Mouse (Mus musculus) cerebellum, adult 18-20 months (tissue): Measurements from ENCODE around the gene Senp7.
A peak's percentile ranks its signal among the peaks of the same experiment; 100 is the strongest.

Source experiments
- DNase-seq, 2 experiments: peaks; one replicate each; pipeline ENCODE4 v3.0.0; 2021

The Senp7 gene

GRCm38 (mm10) chr16:56139921-56140320 is 91.8 kb downstream of the Senp7 start:
- DNase-seq = no peak

GRCm38 (mm10) chr16:56144876-56145555 is 96.9 kb downstream of the Senp7 start:
- DNase-seq = no peak

GRCm38 (mm10) chr16:56147679-56148078 is 99.5 kb downstream of the Senp7 start:
- DNase-seq = no peak

- DNase-seq = no peak
Observed at GRCm38 (mm10) chr16:56163466-56163865, 115.3 kb downstream of the Senp7 start.

GRCm38 (mm10) chr16:56170247-56170646 is 122.1 kb downstream of the Senp7 start:
- DNase-seq = no peak

- peak; percentile 16 to 30 for DNase-seq
Observed at GRCm38 (mm10) chr16:56175867-56176581, 127.9 kb downstream of the Senp7 start.

- no peak for DNase-seq
Observed at GRCm38 (mm10) chr16:56186863-56187262, 138.7 kb downstream of the Senp7 start.

- no peak for DNase-seq
Observed at GRCm38 (mm10) chr16:56188198-56188597, 140.1 kb downstream of the Senp7 start.

GRCm38 (mm10) chr16:56204051-56204450 is 155.9 kb downstream of the Senp7 start, which contains the start of gene Impg2:
Impg2 (plus strand) TSS chr16:56204313.
- DNase-seq = no peak

- DNase-seq = no peak
Observed at GRCm38 (mm10) chr16:56212740-56213139, 164.6 kb downstream of the Senp7 start.

GRCm38 (mm10) chr16:56227686-56228085 is 179.5 kb downstream of the Senp7 start:
- no peak for DNase-seq

- no peak for DNase-seq
Observed at GRCm38 (mm10) chr16:56229455-56229854, 181.3 kb downstream of the Senp7 start.

- no peak for DNase-seq
Observed at GRCm38 (mm10) chr16:56231300-56231699, 183.2 kb downstream of the Senp7 start.

GRCm38 (mm10) chr16:56232736-56233135 is 184.6 kb downstream of the Senp7 start:
- peak; percentile 4 to 8 for DNase-seq
